Mouse (Mus musculus): ENCODE measurements around the gene Fcf1.

Fcf1 gene

DNA sequence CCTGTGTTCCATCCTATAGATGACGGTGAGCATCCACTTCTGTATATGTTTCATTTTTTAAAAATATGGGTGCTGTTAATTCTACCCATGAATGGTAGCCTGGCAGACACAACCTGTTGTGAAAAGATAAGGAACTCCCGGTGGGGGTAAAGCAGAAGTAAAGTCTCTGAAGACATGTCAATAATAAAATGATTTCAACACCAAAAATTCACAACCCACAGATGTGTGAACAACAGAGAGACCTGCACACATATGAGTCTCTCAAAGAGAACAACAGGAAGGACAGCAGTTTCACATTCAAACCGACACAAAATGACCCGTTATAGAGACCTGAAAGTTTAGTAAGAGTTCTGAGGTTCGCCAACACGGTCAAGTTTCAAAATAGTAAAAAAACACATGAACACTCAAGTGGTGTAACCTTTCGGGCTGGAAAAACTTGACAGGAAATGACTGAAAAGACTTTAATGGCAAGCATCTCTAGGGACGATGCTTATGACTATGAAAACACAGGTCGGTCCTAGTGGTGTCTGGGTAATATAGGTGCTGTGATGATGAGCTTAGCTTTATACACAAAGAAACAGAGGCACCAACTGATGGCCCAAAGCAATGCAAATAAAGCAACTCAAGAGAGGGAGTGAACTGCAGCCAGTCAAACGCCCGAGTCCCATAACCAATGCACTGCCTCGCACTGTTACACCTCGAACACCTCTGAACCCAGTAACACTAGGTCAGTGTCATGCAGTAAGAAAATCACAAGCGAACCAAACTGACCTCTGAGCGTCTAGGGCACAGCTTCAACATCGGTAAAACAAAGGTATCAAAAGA is 1.7 kb upstream of the Fcf1 start:
- no peak for DNase-seq

DNA sequence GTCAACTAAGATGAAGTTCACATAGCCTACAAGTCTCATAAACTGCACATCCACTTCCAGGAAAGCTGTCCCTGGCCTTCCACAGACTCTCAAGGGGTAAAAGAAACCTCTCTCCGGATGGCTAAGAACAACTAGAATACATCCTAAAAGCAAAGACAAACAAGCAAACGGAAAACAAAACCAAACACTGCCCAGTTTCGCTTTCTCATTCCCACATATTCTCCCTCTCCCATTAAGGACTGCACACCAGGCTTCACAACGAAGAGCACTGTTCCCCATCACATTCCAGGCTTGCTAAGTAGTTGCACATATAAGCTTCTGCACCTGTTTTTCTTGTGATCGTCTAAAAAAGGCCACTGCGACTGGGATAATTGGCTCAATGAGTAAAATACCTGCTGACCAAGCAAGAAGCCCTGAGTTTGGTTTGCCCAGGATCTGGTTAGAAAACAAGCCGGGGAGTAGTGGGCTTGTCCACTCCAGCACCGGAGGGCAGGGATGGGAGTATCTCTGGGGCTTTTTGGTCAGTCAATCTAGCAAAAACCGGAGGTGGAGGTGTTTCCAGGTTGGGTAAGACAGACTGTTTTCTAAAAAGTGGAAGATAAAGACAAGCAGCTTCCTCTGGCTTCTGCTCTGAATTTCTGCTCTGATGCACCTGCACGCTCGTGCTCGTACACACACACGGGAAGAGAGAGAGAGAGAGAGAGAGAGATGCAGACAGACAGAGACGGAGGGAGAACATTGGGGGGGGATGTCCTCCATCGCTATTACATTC is 855 bp upstream of the Fcf1 start:
- peak in 1 of 2 experiments; percentile 15 for DNase-seq

DNA sequence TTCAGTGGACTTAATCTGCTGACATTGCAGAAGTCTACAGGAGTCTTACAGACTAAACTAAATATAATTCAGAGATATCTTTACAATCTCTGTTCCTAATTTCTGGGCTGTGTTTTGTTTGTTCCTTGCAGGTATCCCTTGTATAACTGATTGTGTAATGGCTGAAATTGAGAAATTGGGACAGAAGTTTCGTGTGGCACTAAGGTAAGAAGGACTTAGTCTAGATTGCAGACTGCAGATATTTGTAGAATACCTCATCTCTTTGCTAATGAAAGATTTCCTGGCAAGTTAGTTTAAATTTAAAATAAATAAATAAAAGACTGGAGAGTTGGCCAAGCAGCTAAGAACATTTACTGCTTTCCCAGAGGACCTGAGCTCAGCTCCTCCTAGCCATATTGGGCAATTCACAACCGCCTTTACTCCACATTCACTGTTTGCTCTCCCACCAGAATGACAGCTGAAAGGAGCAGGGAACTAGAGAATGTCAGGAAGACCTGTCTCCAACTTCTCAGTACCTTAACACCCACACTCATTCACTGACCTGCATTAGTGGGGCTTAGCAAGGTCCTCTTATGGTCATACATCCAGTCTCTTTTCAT is 8.7 kb downstream of the Fcf1 start:
- DNase-seq: no peak

DNA sequence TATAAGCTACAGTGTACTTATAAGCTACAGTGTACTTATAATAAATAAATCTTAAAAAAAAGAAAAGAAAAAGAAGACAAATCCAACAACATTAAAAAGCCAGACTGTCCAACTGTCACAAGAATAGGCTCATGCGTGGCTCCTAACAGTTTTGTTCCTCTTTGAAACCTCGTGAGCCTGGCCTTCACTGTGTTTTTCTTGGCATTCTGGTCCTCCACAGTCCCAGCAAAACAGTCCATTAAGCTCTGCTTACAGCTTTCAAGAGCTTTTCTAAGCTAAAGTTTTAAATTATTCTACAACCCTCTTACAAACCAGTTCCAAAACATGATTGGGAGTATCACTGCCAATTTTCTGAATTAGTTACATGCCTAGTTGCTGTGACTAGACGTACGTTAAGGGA is 18.8 kb downstream of the Fcf1 start:
- no peak for DNase-seq

DNA sequence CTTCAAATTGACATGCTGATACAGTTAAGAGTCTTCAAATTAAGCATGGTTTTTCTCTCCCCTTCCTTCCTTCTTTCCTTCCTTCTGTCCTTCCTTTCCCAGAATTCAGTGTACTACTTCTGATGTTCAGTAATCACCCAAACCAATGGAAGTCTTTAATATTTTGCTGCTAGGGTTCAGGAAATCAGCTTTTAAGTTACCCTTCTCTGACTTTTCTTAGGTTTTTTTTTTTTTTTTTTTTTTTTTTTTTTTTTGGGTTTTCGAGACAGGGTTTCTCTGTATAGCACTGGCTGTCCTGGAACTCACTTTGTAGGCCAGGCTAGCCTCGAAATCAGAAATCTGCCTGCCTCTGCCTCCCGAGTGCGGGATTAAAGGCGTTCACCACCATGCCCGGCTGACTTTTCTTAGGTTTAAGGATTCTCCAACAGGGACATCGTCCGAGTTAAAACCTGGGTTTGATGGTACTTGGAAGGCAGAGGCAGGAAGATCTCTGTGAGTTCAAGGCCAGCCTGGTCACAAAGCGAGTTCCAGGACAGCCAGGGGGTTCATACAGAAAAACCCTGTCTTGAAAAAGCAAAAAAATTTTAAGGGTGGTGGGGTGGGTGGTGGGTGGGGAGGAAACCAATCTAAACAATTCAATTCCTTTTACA is 24.5 kb downstream of the Fcf1 start:
- peak in 1 of 2 experiments; percentile 7 for DNase-seq

DNA sequence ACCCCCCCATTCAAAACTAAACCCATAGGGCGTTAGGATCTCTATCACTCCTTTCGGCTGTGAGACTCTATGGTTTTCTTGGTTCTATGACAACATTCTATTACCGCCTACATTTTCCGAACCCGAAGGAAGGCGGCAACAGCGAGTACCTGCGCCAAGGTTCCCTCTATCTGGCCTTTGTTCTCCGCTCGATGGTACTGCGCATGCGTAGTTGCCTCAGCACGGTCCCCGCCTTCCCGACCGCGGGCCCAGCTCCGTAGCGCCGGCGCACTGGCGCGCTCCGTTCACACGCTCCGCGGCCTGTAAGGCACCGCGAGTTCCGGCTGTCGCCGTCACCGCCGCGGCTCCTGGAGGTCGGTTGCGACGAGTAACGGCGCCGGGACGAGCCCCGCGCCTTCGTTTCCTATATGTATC is 25.4 kb downstream of the Fcf1 start, which contains the start of gene Ylpm1:
Gene Ylpm1, plus strand, starts transcription at position 239 of the 414 bp plus-strand sequence.
- peak; percentile 95 for DNase-seq

DNA sequence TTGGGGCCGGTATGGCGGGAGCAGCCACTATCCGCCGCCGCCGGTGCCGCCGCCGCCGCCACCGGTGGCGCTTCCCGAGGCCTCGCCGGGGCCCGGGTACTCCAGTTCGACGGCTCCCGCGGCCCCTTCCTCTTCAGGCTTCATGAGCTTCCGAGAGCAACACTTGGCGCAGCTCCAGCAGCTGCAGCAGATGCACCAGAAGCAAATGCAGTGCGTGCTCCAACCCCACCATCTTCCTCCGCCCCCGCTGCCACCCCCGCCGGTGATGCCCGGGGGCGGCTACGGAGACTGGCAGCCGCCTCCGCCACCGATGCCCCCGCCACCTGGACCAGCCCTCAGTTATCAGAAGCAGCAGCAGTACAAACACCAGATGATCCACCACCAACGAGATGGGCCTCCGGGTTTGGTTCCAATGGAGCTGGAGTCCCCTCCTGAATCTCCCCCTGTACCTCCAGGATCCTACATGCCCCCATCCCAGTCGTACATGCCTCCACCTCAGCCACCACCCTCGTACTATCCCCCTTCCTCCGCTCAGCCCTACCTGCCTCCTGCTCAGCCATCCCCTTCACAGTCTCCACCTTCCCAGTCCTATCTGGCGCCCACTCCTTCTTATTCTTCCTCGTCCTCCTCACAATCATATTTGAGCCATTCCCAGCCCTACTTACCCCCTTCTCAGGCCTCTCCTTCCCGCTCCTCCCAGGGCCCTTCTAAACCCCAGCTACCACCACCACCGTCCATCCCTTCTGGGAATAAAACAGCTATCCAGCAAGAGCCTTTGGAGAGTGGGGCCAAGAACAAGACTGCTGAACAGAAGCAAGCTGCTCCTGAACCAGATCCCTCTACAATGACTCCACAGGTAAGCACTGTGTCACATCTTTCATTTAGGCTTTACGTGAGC is 26.1 kb downstream of the Fcf1 start:
- peak; percentile 47 to 59 for DNase-seq

DNA sequence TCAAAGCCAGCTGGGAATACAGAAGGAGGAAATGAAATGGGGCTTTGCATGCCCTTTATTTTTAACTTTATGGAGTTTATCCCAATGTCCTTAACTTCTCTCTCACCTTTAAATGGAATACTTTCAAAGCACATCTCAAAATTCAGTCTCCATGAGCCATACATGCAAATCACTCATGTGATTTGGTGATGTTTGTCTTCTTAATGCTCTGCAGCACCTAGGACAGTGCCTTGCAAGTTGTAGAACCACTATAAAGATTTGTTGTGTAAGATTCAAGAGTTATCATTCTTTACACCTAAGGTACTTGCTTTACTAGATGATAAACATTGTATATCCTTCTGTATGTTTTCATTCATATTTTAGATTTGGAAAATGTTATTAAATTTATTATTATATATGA is 28.4 kb downstream of the Fcf1 start:
- DNase-seq: no peak

DNA sequence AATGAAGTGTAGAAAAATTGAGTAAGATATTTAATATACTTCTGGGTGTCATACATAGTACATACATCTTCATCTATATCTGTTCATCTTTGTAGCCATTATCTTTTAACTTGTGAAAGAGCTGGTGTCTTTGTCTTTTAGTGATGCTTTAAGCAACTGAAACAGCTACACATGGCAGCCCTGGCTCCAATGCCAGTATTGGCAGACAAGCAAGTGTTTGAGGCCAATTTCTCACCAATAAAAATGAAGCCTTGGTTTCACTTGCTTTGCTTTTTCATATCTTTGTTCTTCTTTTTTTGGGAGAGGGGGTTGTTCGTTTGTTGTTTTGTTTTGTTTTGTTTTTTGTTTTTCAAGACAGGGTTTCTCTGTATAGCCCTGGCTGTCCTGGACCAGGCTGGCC is 35.5 kb downstream of the Fcf1 start:
- DNase-seq: no peak

DNA sequence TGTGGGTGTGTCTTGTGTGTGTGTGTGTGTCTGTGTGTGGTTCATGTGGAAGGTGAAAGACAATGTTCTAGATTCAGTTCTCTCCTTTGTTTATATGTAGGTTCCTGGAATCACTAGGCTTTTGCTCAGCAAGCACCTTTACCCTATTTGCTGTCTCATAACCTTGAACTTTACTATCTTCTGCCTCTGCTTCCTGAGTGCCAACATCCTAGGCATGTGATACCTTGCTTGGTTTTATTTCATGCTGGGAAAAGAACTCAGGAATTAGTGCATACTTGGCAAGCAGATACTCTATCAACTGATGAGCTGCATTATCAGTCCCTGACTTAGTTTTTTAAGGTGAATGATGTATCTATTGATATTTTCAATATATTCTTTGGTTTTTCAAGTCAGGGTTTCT is 36.3 kb downstream of the Fcf1 start:
- no peak for DNase-seq

DNA sequence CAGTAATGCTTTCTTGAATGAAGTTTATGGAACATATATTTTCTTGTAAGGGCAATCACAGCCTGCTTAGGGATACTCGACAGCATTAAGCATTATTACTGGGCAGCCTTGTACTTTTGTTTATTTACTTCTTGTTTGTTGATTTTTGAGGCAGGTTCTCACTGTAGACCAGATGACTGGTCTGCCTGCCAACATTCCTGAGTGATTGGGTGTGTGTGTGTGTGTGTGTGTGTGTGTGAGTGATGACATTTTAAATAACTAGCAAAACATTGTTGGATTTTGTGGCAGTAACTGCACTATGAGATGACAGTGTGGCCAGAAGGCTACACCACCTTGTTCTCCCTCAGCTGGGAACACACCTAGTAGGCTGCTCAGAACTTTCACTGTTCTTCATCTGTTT is 39.1 kb downstream of the Fcf1 start:
- DNase-seq: no peak

DNA sequence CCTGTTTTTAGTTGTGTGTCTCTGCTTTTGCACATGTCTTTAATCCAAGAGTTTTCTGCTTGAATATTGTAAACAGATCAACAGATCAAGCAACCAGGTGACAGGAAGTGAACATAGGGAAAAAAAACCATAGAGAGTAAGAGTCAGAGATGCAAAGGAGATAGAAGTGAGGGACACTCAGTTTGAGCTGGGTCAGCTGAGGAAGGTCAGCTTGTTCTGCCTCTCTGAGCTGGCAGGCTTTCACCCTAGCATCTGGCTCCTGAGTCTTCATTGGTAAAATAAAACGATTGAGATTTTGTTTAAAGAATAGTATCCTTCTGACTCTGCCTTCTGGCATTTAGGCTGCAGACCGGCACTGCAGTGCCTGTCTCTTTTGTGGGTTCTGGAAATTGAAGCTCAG is 39.8 kb downstream of the Fcf1 start:
- no peak for DNase-seq

DNA sequence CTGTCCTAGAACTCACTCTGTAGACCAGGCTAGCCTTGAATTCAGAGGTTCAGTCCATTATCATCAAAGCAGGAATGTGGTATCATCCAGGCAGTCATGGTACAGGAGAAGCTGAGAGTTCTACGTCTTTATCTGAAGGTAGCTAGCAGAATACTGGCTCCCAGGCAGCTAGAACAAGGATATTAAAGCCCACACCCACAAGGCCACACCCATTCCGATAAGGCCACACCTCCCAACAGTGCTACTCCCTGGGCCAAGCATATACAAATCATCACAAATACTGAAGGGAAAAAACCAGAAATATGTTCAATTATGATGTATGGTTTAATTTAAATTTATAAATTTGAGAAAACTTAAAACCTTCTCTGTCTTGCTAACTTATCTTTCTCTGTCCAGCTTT is 41.5 kb downstream of the Fcf1 start:
- no peak for DNase-seq

DNA sequence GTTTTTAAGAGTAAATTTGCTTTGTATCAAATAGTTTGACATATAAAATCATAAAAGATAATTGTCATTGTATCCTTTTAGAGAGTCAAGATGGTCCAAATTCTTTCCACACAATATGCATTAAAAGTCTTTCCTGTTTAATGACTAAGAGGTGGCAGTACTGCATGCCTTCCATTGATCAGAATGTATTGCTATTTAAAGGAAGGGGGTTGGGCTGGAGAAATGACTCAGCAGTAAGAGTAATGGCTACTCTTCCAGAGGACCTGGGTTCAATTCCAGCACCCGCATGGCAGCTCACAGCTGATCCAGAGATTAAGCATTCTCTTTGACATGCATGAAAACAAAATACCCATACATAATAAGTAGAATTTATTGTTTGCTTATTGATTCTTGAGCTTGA is 51.4 kb downstream of the Fcf1 start:
- no peak for DNase-seq

DNA sequence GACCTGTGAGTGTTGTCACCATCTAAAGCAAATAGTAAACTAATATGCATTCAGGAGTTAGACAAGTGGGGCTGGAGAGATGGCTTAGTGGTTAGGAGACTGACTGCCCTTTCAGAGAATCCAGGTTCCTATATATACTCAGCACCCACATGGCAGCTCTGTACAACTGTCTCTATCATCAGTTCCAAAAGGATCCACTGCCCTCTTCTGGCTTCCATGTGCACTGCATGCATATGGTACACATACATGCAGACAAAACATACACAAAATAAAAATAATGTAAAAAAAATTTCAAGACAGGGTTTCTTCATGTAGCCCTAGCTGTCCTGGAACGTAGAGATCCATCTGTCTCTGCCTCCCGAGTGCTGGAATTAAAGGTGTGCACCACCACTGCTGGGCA is 62.0 kb downstream of the Fcf1 start:
- no peak for DNase-seq
